Mouse (Mus musculus): ENCODE measurements around the gene Crtc1.

GRCm38 (mm10) chr8:70410281-70410680 is 29.1 kb downstream of the Crtc1 start:
- TF ChIP-seq CTCF (IDR thresholded peaks at IDR 0.05; ENCODE audit: low read depth, low read length) (no peak), POLR2A (IDR thresholded peaks at IDR 0.05; ENCODE audit: insufficient read depth, low read length) (no peak)

Data from ES-Bruce4 (cell line).